Mouse (Mus musculus): ENCODE results near the gene Tmem132d. TPM values are rescaled to one million over a fixed set of nuclear protein-coding genes. Genes with fewer than 3 reads are reported as not detected.
"Not testable (repeated sequence)": the region's sequence is repeated elsewhere in the genome, so short reads cannot be mapped to it uniquely, and the experiment has no call there.

Gene Tmem132d
- polyA plus RNA-seq, 1 experiment from 2014 or later: 2.1 TPM

DNA sequence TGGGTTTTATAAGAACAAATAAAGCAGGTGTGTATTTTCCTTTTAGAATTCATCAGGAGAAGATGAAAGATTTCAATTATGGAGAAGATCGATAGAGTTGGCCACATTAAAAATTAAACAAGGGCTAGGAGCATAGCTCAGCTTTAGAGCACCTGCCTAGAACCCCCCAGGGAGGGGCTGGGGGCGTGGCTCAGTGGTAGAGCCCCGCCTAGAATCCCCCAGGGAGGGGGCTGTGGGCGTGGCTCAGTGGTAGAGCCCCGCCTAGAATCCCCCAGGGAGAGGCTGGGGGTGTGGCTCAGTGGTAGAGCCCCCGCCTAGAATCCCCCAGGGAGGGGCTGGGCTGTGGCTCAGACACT lies 452.9 kb downstream of the Tmem132d start:
- H3K4me1 ChIP-seq (ENCODE audit: control insufficient read depth, insufficient read depth, low read length); H3K9me3 ChIP-seq (ENCODE audit: control insufficient read depth, low read length); H3K27ac ChIP-seq (ENCODE audit: low read depth, low read length); H3K9ac ChIP-seq (ENCODE audit: low read length); H3K4me3 ChIP-seq (ENCODE audit: low read depth, low read length); H3K27me3 ChIP-seq (ENCODE audit: control insufficient read depth, insufficient read depth, low read length); H3K36me3 ChIP-seq (ENCODE audit: control insufficient read depth, insufficient read depth, low read length); ATAC-seq (ENCODE audit: insufficient read depth, low FRiP score, low TSS enrichment); H3K4me2 ChIP-seq (ENCODE audit: low read depth): not testable (repeated sequence)
- DNase-seq (ENCODE audit: low spot score): peak; percentile 11
- 49% methylated on average over 6 of the region's 6 CpGs for WGBS

GRCm38 (mm10) chr5:127979329-127980002 lies 453.4 kb downstream of the Tmem132d start:
- WGBS: 28% methylated on average over 6 of the region's 6 CpGs
- ATAC-seq (ENCODE audit: insufficient read depth, low FRiP score, low TSS enrichment) (no peak), DNase-seq (ENCODE audit: low spot score) (no peak)
- Histone ChIP-seq H3K4me1 (ENCODE audit: control insufficient read depth, insufficient read depth, low read length) (no peaks in the 10 kb centered on the region), H3K27ac (ENCODE audit: low read depth, low read length) (no peak overlapping the region), H3K9ac (ENCODE audit: low read length) (no peak overlapping the region), H3K9me3 (ENCODE audit: control insufficient read depth, low read length) (no peaks in the 10 kb centered on the region), H3K36me3 (ENCODE audit: control insufficient read depth, insufficient read depth, low read length) (no peaks in the 10 kb centered on the region), H3K27me3 (ENCODE audit: control insufficient read depth, insufficient read depth, low read length) (no peaks in the 10 kb centered on the region), H3K4me3 (ENCODE audit: low read depth, low read length) (no peak overlapping the region), H3K4me2 (ENCODE audit: low read depth) (no peak overlapping the region)

DNA sequence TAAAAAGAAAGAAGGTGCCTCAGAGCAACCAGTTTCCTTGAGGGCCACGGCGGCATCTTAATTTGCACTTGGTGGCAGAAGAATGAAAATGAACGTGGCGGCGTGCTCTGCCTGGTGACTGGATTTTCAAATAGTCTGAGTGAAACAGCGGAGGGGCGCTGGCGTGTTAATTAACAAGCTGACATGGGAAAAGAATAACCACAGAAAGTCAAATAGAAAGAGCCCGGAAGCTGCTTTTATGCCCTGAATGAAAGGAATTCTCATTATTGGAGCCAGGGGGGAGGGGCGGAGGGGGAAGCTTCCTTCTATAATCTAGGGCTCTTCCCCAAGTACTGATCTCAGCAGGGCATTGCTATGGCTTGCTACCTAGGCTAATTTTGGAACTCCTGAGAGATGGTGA lies 456.2 kb downstream of the Tmem132d start:
- no peak for ATAC-seq (ENCODE audit: insufficient read depth, low FRiP score, low TSS enrichment)
- WGBS: 51% methylated on average over 10 of the region's 10 CpGs

DNA sequence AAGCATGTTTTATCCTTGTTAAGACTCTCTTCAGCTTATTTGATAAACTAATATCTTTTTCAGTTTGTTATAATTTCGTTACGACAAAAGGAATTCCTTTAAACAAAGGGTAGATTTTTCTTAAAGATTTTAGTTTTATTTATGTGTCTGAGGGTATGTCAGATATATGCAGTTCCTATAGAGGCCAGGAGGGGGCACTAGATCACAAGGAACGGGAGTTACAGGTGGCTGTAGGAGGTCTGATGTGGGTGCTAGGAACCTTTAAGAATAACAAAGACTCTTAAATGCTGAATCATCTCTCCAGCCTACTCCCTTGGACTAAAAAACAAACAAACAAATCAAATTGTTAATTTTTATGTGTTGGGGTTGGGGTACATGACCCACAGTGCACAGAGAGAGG lies 467.2 kb downstream of the Tmem132d start:
- no peak overlapping the region for H3K27ac ChIP-seq (ENCODE audit: low read depth, low read length)
- H3K4me1 ChIP-seq (ENCODE audit: control insufficient read depth, insufficient read depth, low read length): no peaks in the 10 kb centered on the region
- no peaks in the 10 kb centered on the region for H3K36me3 ChIP-seq (ENCODE audit: control insufficient read depth, insufficient read depth, low read length)
- WGBS: 88% methylated on average over 3 of the region's 3 CpGs
- no peaks in the 10 kb centered on the region for H3K9me3 ChIP-seq (ENCODE audit: control insufficient read depth, low read length)
- no peak for ATAC-seq (ENCODE audit: insufficient read depth, low FRiP score, low TSS enrichment)
- H3K4me3 ChIP-seq (ENCODE audit: low read depth, low read length): no peak overlapping the region
- no peaks in the 10 kb centered on the region for H3K27me3 ChIP-seq (ENCODE audit: control insufficient read depth, insufficient read depth, low read length)
- H3K4me2 ChIP-seq (ENCODE audit: low read depth): no peak overlapping the region
- no peak for DNase-seq (ENCODE audit: low spot score)
- no peak overlapping the region for H3K9ac ChIP-seq (ENCODE audit: low read length)

More for the DNA sequence above, 456.2 kb downstream of the Tmem132d start:
- no peak overlapping the region for H3K9ac ChIP-seq (ENCODE audit: low read length)
- no peak overlapping the region for H3K4me2 ChIP-seq (ENCODE audit: low read depth)
- no peak overlapping the region for H3K27ac ChIP-seq (ENCODE audit: low read depth, low read length)
- H3K4me3 ChIP-seq (ENCODE audit: low read depth, low read length): no peak overlapping the region
- DNase-seq (ENCODE audit: low spot score): peak; percentile 22
- no peaks in the 10 kb centered on the region for H3K36me3 ChIP-seq (ENCODE audit: control insufficient read depth, insufficient read depth, low read length)
- H3K9me3 ChIP-seq (ENCODE audit: control insufficient read depth, low read length): no peaks in the 10 kb centered on the region
- H3K4me1 ChIP-seq (ENCODE audit: control insufficient read depth, insufficient read depth, low read length): no peaks in the 10 kb centered on the region
- no peaks in the 10 kb centered on the region for H3K27me3 ChIP-seq (ENCODE audit: control insufficient read depth, insufficient read depth, low read length)

GRCm38 (mm10) chr5:127962656-127963055 lies 470.2 kb downstream of the Tmem132d start:
- no peak for DNase-seq (ENCODE audit: low spot score)
- Histone ChIP-seq H3K27me3 (ENCODE audit: control insufficient read depth, insufficient read depth, low read length) (no peaks in the 10 kb centered on the region), H3K36me3 (ENCODE audit: control insufficient read depth, insufficient read depth, low read length) (no peaks in the 10 kb centered on the region), H3K27ac (ENCODE audit: low read depth, low read length) (no peak overlapping the region), H3K9me3 (ENCODE audit: control insufficient read depth, low read length) (no peaks in the 10 kb centered on the region), H3K4me3 (ENCODE audit: low read depth, low read length) (no peak overlapping the region), H3K9ac (ENCODE audit: low read length) (no peak overlapping the region), H3K4me1 (ENCODE audit: control insufficient read depth, insufficient read depth, low read length) (no peaks in the 10 kb centered on the region), H3K4me2 (ENCODE audit: low read depth) (no peak overlapping the region)
- ATAC-seq (ENCODE audit: insufficient read depth, low FRiP score, low TSS enrichment): no peak
- 91% methylated on average over 4 of the region's 4 CpGs for WGBS

DNA sequence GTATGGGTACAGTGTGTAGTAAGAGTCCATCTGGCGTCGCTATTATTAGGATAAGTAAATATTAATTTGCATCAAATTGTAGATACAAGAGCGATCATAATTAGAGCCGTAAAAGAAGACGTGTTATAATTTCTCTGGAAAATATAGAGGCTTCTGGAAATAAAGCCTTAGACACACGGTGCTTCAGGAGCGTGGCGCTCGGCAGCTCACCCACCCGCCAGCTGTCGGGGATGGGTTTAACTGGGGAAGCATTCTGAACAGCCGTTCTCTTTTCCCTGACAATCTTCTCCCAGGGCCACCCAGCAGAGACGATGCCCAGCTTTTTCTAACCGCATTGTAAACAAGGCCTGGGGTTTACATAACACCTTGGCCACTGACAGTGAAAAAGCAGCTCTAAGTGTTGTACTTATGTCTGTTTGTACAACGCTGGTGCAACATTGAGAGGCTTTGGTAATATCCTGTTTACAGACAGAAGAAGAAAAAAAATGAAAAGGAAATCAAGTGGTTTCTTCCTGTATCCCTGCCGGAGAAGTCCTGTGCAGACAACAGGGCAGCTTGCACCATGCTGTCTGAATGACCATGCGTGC lies 476.3 kb downstream of the Tmem132d start:
- 78% methylated on average over 17 of the region's 17 CpGs for WGBS
- Histone ChIP-seq H3K27ac (ENCODE audit: low read depth, low read length) (no peak overlapping the region), H3K4me3 (ENCODE audit: low read depth, low read length) (no peak overlapping the region), H3K9ac (ENCODE audit: low read length) (no peak overlapping the region), H3K9me3 (ENCODE audit: control insufficient read depth, low read length) (no peaks in the 10 kb centered on the region), H3K36me3 (ENCODE audit: control insufficient read depth, insufficient read depth, low read length) (no peaks in the 10 kb centered on the region), H3K4me1 (ENCODE audit: control insufficient read depth, insufficient read depth, low read length) (no peaks in the 10 kb centered on the region), H3K27me3 (ENCODE audit: control insufficient read depth, insufficient read depth, low read length) (no peaks in the 10 kb centered on the region), H3K4me2 (ENCODE audit: low read depth) (no peak overlapping the region)
- DNase-seq (ENCODE audit: low spot score): no peak
- ATAC-seq (ENCODE audit: insufficient read depth, low FRiP score, low TSS enrichment): no peak

GRCm38 (mm10) chr5:127954231-127954790 lies 478.6 kb downstream of the Tmem132d start:
- Histone ChIP-seq H3K27ac (ENCODE audit: low read depth, low read length) (no peak overlapping the region), H3K9ac (ENCODE audit: low read length) (no peak overlapping the region), H3K4me3 (ENCODE audit: low read depth, low read length) (no peak overlapping the region), H3K36me3 (ENCODE audit: control insufficient read depth, insufficient read depth, low read length) (no peaks in the 10 kb centered on the region), H3K4me1 (ENCODE audit: control insufficient read depth, insufficient read depth, low read length) (no peaks in the 10 kb centered on the region), H3K27me3 (ENCODE audit: control insufficient read depth, insufficient read depth, low read length) (no peaks in the 10 kb centered on the region), H3K9me3 (ENCODE audit: control insufficient read depth, low read length) (no peaks in the 10 kb centered on the region), H3K4me2 (ENCODE audit: low read depth) (no peak overlapping the region)
- WGBS: 80% methylated on average over 16 of the region's 16 CpGs
- no peak for DNase-seq (ENCODE audit: low spot score)
- no peak for ATAC-seq (ENCODE audit: insufficient read depth, low FRiP score, low TSS enrichment)

- Histone ChIP-seq H3K27me3 (ENCODE audit: control insufficient read depth, insufficient read depth, low read length) (no peaks in the 10 kb centered on the region), H3K27ac (ENCODE audit: low read depth, low read length) (no peak overlapping the region), H3K9me3 (ENCODE audit: control insufficient read depth, low read length) (no peaks in the 10 kb centered on the region), H3K4me2 (ENCODE audit: low read depth) (no peak overlapping the region), H3K9ac (ENCODE audit: low read length) (no peak overlapping the region), H3K4me1 (ENCODE audit: control insufficient read depth, insufficient read depth, low read length) (no peaks in the 10 kb centered on the region), H3K4me3 (ENCODE audit: low read depth, low read length) (no peak overlapping the region), H3K36me3 (ENCODE audit: control insufficient read depth, insufficient read depth, low read length) (no peaks in the 10 kb centered on the region)
- ATAC-seq (ENCODE audit: insufficient read depth, low FRiP score, low TSS enrichment) (no peak), DNase-seq (ENCODE audit: low spot score) (no peak)
- 81% methylated on average over 6 of the region's 6 CpGs for WGBS
These were observed 480.1 kb downstream of the Tmem132d start for GRCm38 (mm10) chr5:127952800-127953199.

GRCm38 (mm10) chr5:127950574-127950973 lies 482.3 kb downstream of the Tmem132d start:
- Histone ChIP-seq H3K4me1 (ENCODE audit: control insufficient read depth, insufficient read depth, low read length) (no peaks in the 10 kb centered on the region), H3K4me2 (ENCODE audit: low read depth) (no peak overlapping the region), H3K9me3 (ENCODE audit: control insufficient read depth, low read length) (no peaks in the 10 kb centered on the region), H3K9ac (ENCODE audit: low read length) (no peak overlapping the region), H3K36me3 (ENCODE audit: control insufficient read depth, insufficient read depth, low read length) (no peaks in the 10 kb centered on the region), H3K4me3 (ENCODE audit: low read depth, low read length) (no peak overlapping the region), H3K27ac (ENCODE audit: low read depth, low read length) (no peak overlapping the region), H3K27me3 (ENCODE audit: control insufficient read depth, insufficient read depth, low read length) (no peaks in the 10 kb centered on the region)
- WGBS: 68% methylated on average over 4 of the region's 4 CpGs
- ATAC-seq (ENCODE audit: insufficient read depth, low FRiP score, low TSS enrichment): no peak
- DNase-seq (ENCODE audit: low spot score): no peak

Data from neural tube, embryonic 11.5 days (tissue).